Mouse (Mus musculus): ENCODE results near the gene Zfp668. TPM values are rescaled to one million over a fixed set of nuclear protein-coding genes. Genes with fewer than 3 reads are reported as not detected.

The Zfp668 gene
- total and polyA plus RNA-seq, 3 experiments: 2.4 to 8.6 (median 5.9) TPM

DNA sequence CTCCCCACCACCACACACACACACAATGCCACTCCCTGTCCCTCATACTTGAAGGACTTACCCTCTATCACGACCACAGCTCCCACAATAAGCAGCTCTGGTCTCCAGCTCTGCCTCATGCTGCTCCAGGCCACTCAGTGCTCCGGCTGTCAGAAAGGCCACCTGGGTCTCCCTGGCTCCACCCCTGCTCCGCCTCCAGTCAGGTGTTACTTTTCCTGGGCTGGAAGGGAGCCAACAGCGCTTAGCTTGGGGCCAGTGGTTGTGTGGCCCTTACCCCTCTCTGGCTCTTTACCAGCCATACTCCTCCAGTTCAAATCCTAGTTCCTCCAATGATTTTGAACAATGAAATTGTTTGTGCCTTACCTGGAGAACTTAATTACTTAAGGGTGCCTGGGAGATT is 14.2 kb upstream of the Zfp668 start, which contains the start of gene Prss53:
Prss53 (minus strand) TSS at position 173 of the 400 bp plus-strand sequence.
- Histone ChIP-seq H3K36me3 (replicated peaks in 1 of 2; ENCODE audit: control insufficient read depth in 1 of 2, insufficient read depth in 1 of 2, low read length in 1 of 2) (peaks cover 37 to 85% of the 10 kb centered on the region in 2 experiments), H3K4me1 (ENCODE audit: control insufficient read depth in 1 of 2, insufficient read depth in 2 of 2) (peaks cover 0 to 21% of the 10 kb centered on the region in 2 experiments; a peak in 1 of 4 replicates), H3K27me3 (replicated peaks) (no peaks in the 10 kb centered on the region), H3K4me3 (replicated peaks in 1 of 3; ENCODE audit: low read depth in 2 of 3, low read length in 2 of 3, poor library complexity in 1 of 3) (no peak within 1 kb of the TSS), H3K9ac (ENCODE audit: insufficient read depth, low read depth) (no peak within 1 kb of the TSS), H3K79me2 (replicated peaks; ENCODE audit: control insufficient read depth, extremely low read depth, insufficient read depth, poor library complexity, severe bottlenecking) (no peaks in the 10 kb centered on the region), H3K4me2 (ENCODE audit: insufficient read depth, low read depth, poor library complexity, severe bottlenecking) (no peak within 1 kb of the TSS), H3K9me3 (replicated peaks; ENCODE audit: low read length) (peaks cover 3% of the 10 kb centered on the region), H3K27ac (ENCODE audit: insufficient read depth, low read depth) (no peak within 1 kb of the TSS)
- dilution Hi-C loops (cut with MboI; ENCODE audit: extremely low pct_ligation_motif_present, extremely low pct_unique_long_range_greater_than_20kb, low sequenced_read_pairs): no loop called here
- DNase-seq (ENCODE audit: extremely low read depth): no peak
- in situ Hi-C loops (cut with MboI; ENCODE audit: low pct_ligation_motif_present, low pct_unique_long_range_greater_than_20kb, low sequenced_read_pairs): no loop called here
- no peak for TF ChIP-seq JUND (conservative IDR thresholded peaks at IDR 0.05; ENCODE audit: low read depth, low read length)
- no peak for TF ChIP-seq CTCF (conservative IDR thresholded peaks at IDR 0.05 in 1 of 2, IDR thresholded peaks at IDR 0.05 in 1 of 2; ENCODE audit: low read depth in 2 of 2, low read length in 2 of 2)
- peak; percentile 17; the same call in 1 of the 2 replicates for TF ChIP-seq POLR2AphosphoS2 (IDR thresholded peaks at IDR 0.05; ENCODE audit: low read depth, low read length)

DNA sequence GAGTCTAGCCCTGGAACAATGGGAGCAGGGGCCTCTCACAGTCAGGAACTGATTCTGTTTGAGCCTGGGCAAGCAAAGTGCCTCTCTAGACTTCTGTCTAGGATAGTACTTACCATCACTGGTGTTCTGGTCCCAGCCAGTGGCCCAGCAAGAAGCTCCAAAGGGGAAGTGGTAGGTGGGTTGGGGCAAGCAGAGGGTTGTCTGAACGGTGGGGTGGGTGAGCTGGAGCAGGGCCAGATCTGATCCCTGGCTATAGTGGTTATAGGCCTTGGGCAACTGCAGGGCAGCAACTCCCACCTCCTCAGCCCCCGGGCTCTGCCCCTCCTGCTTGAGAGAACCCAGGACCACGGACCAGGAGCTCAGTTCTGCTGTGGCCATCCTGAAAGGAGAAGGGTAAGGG is 12.2 kb upstream of the Zfp668 start:
- Histone ChIP-seq H3K9me3 (replicated peaks; ENCODE audit: low read length) (no peaks in the 10 kb centered on the region), H3K79me2 (replicated peaks; ENCODE audit: control insufficient read depth, extremely low read depth, insufficient read depth, poor library complexity, severe bottlenecking) (no peaks in the 10 kb centered on the region), H3K4me1 (ENCODE audit: control insufficient read depth in 1 of 2, insufficient read depth in 2 of 2) (peaks cover under 1 to 36% of the 10 kb centered on the region in 2 experiments), H3K4me2 (ENCODE audit: insufficient read depth, low read depth, poor library complexity, severe bottlenecking) (no peak overlapping the region), H3K4me3 (replicated peaks in 1 of 3; ENCODE audit: low read depth in 2 of 3, low read length in 2 of 3, poor library complexity in 1 of 3) (no peak overlapping the region), H3K27me3 (replicated peaks) (no peaks in the 10 kb centered on the region), H3K36me3 (replicated peaks in 1 of 2; ENCODE audit: control insufficient read depth in 1 of 2, insufficient read depth in 1 of 2, low read length in 1 of 2) (peaks cover 50 to 93% of the 10 kb centered on the region in 2 experiments), H3K27ac (ENCODE audit: insufficient read depth, low read depth) (no peak overlapping the region), H3K9ac (ENCODE audit: insufficient read depth, low read depth) (no peak overlapping the region)
- in situ Hi-C loops (cut with MboI; ENCODE audit: low pct_ligation_motif_present, low pct_unique_long_range_greater_than_20kb, low sequenced_read_pairs): no loop called here
- dilution Hi-C loops (cut with MboI; ENCODE audit: extremely low pct_ligation_motif_present, extremely low pct_unique_long_range_greater_than_20kb, low sequenced_read_pairs): no loop called here
- no peak for TF ChIP-seq HCFC1 (IDR thresholded peaks at IDR 0.05; ENCODE audit: low read depth, low read length)
- no peak for TF ChIP-seq MAFK (IDR thresholded peaks at IDR 0.05; ENCODE audit: insufficient replicate concordance, low read length)
- no peak for TF ChIP-seq KAT2A (IDR thresholded peaks at IDR 0.05; ENCODE audit: insufficient replicate concordance, low read length)
- no peak for TF ChIP-seq USF1 (IDR thresholded peaks at IDR 0.05; ENCODE audit: low read depth, low read length)
- no peak for TF ChIP-seq MAX (IDR thresholded peaks at IDR 0.05; ENCODE audit: low read length)
- no peak for TF ChIP-seq PAX5 (IDR thresholded peaks at IDR 0.05; ENCODE audit: low read length)
- TF ChIP-seq USF2 (conservative IDR thresholded peaks at IDR 0.05; ENCODE audit: low read depth, low read length): no peak
- TF ChIP-seq ETS1 (conservative IDR thresholded peaks at IDR 0.05; ENCODE audit: low read depth, low read length): no peak
- TF ChIP-seq RAD21 (IDR thresholded peaks at IDR 0.05; ENCODE audit: low read depth, low read length): no peak
- TF ChIP-seq MEF2A (IDR thresholded peaks at IDR 0.05; ENCODE audit: borderline replicate concordance, low read depth, low read length): no peak
- TF ChIP-seq GABPA (IDR thresholded peaks at IDR 0.05; ENCODE audit: insufficient replicate concordance, low read depth, low read length): no peak
- no peak for TF ChIP-seq MAZ (IDR thresholded peaks at IDR 0.05; ENCODE audit: low read depth, low read length)
- no peak for TF ChIP-seq POLR2A (IDR thresholded peaks at IDR 0.05; ENCODE audit: low read depth, low read length)
- TF ChIP-seq ELF1 (IDR thresholded peaks at IDR 0.05; ENCODE audit: low read depth, low read length): no peak
- no peak for TF ChIP-seq ZKSCAN1 (IDR thresholded peaks at IDR 0.05; ENCODE audit: borderline replicate concordance, low read depth, low read length)
- no peak for TF ChIP-seq IRF4 (IDR thresholded peaks at IDR 0.05; ENCODE audit: low read depth, low read length)
- no peak for TF ChIP-seq TCF12 (IDR thresholded peaks at IDR 0.05; ENCODE audit: low read depth, low read length)
- DNase-seq (ENCODE audit: extremely low read depth): no peak

All from CH12.LX (cell line).